Mouse (Mus musculus) thymus, postnatal 36 days (tissue): ENCODE data around the gene Alg9.

ENCODE experiments used
- DNase-seq, 2 experiments: peaks; one replicate each; pipeline ENCODE4 v3.0.0; 2022; ENCODE audit warnings: mixed read lengths in 2 of 2

Alg9 gene

DNA sequence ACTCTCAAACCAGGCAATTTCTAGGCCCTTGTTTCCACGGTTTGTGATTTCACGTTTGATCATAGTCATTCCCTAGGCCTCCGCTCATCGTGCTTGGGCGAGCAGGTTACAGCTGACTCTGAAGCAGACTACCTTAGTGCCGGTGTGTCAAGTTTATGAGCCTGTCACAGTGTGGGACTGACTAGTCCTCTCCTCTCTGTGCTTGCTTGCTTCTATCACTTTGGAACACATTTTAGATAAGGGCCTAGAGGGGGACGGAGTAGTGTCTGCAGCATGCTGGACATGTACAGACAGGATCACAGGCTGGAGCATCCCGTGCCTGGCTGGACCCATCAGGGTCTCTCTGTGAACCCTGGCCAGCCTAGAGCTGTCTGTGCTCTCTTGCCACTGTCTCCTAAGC lies 79.6 kb downstream of the Alg9 start:
- no peak for DNase-seq

DNA sequence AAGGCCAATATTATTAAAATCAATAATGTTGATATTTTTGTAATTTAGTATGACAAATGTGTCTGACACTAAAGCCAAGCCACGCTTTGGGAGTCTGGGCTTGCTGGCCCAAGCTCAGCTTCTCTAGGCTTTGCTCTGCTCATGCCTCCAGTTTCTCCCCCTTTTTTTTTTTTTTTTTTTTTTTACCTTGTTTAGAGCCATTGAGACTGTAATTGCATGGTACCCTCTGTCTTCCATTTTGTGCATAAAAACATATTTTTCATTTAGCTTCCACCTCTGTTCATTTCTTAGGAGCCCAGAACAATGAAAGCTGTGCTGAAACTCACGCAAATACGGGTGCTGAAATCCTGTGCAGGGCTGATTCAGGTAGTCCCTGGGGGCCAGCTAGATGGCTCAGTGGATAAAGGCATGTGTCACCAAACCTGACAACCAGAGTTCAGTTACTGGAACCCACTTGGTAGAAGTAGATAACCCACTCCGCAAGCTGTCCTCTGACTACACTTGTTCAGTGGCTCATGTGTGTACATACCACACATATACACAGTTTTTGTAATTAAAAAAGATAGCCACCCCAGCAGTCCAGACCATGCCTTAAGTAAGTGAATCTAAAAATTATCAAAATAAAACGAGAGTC lies 80.4 kb downstream of the Alg9 start:
- DNase-seq, result no peak

DNA sequence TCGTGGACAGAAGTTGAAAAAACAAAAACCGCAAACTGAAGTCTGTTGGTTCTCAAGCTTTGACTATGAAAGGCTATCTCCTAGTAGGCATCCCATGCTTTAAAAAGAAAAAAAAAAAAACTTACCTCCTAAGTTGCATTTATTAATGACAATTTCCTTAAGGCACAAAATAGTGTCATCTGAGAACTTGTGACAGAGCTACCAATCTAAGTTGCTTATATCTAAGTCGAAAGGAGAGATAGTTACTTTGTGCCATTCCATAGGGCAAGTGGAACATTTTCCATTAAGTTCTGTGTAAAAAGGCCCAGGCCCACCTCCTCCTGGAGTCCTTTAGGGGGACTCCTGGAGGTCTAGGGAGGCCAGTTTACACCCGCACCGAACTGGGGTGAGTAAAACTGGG lies 81.0 kb downstream of the Alg9 start:
- DNase-seq, result no peak

DNA sequence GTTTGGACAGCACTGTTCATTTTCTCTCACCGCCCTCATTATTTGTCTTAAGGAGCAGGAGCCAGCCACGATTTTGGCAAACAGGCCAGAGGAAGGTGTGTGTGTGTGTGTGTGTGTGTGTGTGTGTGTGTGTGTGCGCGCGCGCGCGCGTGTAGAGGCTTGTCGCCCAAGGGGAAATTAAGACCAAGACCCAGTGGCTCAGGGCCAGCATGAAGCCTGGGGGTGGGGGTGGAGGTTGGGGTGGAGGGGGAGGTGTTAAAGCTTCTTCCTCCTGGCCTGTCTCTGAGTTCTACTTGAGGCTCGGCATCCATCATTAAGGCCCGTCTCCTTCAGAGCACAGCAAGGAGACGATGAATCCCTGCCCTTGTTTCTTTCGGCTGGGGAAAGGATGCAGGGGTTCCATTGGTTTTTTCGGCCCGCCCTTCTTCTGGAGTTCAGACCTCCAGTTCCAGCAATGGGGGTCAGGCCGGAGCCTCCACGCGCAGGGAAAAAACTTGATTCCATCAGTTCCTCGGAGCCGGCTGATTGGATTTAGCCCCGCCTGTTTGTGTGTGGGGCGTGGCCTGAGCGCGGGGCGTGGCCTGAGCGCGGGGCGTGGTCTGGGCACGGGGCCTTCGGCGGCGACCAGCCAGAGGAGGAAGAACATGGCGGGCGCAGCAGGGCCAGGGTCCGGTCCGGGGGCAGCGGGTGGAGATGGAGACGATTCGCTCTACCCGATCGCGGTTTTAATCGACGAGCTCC lies 81.7 kb downstream of the Alg9 start:
- DNase-seq, result peak; percentile 90 to 96

DNA sequence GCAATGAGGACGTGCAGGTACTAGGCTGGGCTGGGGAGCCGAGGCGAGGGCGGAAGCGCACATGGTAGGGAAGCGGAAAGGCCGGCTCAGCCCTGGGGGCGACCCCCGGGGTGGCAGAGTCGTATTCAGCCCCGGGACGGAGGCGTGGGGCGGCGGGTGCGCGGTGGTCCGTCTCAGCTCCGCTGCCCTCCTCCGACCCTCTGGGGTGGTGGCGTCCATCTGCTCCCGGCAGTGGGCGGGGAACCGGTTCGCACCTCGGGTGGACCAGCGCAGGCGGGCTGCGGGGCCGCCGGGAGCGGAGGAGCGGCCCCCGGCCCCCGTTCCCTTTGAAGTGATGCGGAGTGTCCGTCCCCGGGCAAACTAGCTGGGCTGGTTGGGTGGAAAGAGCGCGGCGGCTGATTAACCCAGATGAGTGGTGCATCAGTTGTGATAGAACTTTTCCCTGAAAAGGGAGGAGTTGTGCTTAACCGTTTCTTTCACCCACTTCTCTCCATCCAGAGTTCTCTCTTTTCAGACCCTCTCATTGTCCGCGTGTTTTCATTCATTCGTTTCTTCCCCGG lies 82.3 kb downstream of the Alg9 start:
- no peak for DNase-seq

DNA sequence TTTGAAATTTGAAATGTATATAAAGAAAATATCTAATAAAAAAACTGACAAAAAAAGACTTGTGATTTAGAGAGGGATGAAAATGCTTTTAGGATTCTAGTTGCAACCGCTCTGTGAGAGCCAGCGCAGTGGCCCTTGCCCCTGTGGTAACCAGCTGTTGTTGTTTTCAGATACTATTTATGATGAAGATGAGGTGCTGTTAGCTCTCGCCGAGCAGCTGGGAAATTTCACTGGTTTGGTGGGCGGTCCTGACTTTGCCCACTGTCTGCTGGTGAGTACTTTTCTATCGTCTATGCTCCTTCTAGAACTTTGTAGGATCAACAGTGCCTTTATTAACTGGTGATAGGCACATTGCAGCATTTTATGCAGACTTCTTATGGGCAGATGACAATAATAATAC lies 83.9 kb downstream of the Alg9 start:
- no peak for DNase-seq

DNA sequence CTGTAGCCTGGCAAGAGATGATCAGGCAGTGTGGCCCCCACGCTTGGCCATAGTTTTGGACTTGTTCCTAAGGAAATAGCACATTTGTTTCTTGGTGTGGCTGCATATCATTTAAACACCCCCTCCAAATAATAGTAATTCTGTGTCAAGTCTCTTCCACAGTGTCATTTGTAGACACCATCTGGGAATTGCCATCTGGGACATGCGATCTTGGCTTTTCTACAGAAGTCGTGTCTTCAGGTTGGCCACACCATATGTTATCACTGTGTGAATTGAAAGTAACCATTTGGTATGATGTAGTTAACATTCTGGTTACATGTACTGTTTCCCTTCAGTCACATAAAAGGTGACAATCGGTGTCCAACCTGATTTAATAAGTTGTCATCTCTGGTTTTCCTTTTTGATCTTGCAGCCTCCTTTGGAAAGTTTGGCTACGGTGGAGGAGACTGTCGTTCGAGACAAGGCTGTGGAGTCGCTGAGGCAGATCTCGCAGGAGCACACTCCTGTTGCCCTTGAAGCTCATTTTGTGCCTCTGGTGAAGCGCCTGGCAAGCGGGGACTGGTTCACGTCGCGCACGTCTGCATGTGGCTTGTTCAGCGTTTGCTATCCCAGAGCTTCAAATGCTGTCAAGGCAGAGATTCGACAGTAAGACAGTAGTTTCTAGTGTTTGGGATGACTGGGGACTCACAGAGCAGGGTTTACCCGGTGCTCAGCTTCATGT lies 86.5 kb downstream of the Alg9 start:
- DNase-seq, result no peak

DNA sequence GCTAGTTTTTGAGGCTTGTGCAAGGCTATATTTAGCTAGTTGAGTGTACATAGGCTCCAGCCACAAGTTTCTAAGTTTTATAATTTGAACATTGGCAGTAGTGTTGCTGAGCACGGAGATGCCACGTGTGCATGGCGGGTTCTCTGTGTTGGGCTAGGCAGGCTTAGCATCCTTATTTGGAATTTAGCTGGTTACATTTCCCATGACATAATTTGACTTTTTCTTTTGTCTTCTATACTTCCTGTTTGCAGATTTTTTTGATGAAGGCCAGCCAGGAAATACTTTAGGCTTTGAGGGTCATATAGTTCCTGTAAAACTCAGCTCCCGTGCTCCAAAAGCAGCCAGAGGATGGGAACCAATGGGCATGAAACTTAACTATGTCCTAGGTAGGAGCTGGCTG lies 89.0 kb downstream of the Alg9 start:
- no peak for DNase-seq

DNA sequence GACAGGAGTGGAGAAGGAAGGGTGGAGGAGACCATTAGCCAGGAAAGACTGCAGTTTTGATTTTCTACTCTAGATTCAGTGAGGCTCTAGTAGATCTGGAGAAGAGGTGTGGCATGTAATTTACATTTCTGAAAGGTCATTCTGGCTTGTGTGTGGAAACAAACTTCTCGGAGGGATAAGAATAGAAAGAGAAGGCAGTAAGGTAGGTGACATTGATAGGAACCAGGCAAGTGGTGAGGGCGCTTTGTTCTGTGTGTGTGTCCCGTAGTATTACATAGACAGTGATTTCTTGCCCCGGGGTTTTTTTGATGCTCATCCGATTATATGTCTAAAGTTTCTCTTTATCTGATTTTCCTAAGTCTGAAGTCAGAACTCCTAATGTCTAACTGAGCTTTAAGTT lies 90.1 kb downstream of the Alg9 start:
- no peak for DNase-seq

DNA sequence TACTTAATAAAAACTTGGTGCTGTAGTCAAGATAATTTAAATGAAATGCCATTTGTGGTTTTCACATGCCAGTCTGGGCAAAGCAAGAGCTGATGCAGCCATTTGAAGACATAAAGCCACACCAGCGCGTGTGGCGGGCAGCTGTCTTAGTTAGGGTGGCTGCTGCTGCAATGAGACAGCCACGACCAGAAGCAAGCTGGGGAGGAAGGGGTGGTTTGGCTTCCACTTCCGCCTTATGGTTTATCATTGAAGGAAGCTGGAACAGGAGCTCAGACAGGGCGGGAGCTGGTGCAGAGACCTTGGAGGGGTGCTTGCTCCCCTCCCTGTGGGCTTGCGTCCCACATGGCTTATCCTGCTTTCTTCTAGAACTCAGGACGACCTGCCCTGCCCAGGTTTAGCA lies 91.0 kb downstream of the Alg9 start:
- peak; percentile 39 to 58 for DNase-seq

DNA sequence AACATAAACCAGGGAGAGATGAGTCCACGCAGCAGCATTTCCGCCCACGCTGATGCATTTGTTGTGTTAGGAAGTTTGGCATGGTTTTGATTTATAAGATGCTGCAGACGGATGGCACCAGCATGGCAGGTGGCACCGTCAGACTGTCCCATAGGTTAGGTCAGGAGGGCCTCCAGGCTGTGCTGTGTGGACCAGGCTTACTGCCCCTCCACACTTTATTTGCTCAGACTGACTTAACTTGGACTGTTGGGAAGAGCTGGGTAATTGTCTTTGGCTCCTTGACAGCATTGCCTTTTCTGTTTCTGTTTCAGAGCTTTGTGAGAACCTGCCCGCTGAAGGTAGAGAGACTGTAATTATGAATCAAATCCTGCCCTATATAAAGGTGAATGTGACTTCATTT lies 92.2 kb downstream of the Alg9 start:
- DNase-seq, result no peak

DNA sequence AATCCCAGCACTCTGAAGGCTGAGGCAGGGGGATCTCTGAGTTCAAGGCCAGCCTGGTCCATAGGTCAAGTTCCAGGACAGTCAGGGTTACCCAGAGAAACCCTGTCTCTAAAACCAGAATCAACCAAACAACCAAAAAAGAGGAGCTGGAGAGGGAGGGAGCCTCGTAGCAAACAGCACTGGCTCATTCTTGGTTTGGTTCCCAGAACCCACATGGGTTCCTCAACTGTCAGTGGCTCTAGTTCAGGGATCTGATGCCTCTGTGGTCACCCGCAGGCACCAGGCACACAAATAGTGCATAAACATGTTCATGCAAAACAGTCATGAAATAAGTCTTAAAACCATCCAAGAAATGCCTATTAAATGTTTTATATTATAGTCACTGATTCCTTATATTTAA lies 93.4 kb downstream of the Alg9 start:
- DNase-seq, result no peak

DNA sequence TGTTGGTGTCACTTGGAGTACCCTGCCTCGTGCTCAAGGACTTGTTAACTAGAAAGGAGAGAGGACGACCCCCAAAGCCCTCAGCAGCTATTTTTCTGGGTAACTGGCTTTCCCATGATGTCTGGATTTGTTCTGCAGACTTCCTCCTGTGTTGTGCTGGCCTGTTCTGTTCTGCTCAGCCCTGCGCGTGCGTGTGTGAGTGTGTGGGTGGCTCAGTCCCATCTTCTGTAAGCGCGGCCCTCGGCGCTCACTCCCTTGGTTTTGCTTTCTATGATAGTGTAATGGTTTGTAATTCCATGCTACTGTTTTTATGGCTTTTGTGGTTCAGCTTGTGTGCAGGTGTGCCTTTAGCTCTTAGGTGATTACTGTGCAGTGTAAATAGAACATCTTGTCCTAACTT lies 98.4 kb downstream of the Alg9 start:
- DNase-seq, result no peak

DNA sequence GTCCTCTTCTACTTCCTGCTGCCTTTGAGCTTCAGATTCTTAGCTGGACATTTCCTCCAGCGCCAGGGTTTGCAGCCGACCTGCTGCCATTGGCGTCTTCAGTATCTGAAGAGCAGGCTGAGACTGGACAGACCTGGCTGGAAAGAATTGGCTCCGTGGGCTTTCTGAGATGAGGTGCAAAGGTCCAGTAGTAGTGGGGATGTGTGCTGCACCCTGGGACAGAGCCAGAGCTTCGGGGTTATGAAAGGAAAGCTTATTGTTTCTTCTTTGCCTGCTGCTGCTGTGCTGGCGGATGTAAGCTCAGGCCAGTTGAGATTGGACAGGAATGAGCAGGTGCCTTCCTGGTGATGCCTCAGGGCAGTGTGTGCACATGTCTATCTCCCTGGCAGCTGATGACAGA lies 99.2 kb downstream of the Alg9 start:
- no peak for DNase-seq

DNA sequence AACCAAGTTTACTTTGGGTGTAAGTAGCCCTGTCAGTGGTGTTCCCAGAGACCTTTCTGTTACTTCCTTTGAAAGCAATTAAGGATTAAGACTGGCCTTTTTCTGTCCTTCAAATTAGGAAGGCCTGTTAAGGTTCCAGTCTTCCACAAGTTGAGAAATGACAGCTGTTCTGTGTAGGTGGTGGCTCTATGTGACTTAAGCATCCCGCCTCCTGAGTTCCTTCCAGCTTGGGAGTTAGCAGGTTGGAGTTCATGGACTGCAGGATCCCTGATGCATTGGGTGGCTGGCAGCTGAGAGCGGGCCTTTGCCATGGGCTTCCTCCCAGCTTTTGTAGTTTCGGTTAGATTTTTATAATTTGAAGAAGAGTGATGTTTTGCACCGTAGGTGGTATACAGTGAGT lies 100.7 kb downstream of the Alg9 start:
- no peak for DNase-seq

DNA sequence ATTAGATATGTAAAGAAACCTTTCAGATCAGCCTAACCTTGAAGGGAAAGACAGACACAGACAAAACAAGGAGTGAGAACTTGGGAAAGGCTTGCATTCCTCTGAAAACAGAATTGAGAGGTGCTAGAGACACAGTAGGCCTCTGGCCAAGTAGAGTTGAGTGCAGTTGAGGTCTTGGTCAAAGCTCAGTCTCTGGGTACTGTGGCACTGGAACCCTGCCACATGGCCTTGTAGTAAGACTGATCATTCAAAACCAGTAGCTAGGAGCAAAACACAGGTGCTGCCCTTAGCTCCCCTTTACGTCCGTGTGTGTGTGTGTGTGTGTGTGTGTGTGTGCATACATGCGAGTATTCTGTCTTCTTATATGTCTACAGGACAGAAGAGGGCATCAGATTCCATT lies 101.5 kb downstream of the Alg9 start:
- DNase-seq, result no peak

DNA sequence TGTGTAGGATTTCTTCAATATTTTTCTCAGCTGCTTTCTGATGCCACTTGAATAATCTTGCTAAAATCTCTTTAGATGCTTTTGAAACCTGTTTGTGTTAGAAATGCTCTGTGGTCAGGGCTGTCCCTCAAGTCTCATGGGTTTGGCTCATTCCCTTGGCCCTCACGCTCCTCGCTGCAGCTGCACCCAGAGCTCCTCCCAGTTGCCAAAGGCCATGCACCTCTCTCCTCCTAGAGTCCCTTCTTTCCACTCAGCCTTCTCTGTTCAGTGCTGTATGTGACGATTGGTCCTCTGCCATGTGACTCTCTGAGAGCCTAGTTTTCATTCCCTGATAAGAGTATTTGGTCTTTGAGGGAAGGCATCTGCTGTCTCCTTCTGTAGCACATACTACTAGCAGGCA lies 102.6 kb downstream of the Alg9 start:
- no peak for DNase-seq

DNA sequence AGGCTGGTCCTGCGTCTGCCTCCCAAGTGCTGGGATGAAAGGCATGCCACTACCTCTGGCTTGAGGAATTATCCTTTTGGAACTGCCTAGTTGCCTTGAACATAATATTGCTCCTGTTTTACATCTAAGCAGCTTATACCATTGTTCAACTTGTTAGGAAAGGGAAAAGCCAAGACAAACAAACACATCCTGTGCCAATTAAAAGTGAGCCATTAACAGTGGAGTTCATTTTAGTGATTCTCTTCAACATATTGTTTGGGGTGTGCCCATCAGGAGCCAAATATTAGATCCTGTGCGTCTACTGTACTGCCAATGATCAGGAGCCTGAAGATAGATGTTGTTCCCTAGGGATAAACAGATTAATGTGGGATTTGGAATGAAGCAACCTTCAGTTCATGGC lies 107.4 kb downstream of the Alg9 start:
- no peak for DNase-seq

DNA sequence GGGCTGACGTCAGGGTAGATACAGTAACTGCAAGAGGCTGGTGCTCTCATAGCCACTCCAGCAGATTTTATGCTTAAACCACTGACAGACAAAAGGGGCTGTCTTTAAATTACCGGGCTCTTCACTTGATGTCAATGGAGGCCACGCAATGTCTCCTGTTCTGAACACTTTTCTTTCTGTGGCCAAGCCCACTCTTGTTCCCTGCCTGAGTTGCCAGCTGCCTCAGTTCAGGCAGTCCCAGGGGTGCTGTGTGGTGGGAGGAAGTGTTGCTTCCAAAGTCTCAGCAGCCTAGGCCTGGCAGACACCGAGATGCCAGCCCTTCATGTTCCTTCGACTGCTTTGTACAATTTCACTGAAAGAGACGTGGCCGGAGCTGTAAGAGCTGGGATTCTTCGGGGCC lies 109.3 kb downstream of the Alg9 start:
- DNase-seq, result no peak

DNA sequence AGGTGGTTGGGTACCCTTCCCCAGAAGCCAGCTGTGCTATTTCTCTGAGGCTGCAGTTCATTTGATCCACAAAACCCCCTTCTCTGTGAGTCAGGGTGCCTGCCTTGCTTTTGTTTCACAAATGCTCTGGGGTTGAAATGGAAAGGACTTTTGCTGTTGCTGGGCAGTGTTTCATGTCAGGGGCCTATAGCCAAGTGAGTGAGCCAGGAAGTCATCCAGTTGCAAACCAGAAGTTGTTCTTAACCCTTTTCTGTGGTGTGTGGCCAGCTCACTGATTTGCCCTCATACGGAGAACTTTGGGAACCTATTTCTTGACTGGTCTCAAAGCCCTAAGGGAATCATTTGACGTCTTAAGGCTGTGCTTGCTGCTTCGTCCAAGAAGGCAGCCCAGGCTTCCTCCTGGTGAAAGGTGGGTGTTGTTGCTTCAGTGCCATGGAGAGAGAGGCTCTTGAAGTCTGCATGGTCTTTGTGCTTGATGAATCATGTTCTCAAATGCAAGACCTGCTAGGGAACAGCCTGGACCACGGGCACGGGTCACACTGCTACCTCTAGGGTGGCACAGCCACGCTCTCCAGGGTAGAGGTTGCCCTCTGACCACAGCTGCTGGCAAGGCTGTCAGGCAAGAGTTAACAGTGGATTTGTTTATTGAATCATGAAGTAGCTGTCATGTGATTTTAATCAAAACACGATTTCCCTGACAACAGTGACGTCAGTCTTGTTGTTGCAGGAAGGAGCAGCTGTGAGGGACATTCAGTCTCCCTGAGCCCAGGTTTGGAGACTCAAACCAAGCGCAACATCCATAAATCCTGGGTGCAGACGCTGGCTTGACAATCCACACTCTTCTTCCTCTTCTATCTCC lies 110.2 kb downstream of the Alg9 start:
- DNase-seq, result no peak

DNA sequence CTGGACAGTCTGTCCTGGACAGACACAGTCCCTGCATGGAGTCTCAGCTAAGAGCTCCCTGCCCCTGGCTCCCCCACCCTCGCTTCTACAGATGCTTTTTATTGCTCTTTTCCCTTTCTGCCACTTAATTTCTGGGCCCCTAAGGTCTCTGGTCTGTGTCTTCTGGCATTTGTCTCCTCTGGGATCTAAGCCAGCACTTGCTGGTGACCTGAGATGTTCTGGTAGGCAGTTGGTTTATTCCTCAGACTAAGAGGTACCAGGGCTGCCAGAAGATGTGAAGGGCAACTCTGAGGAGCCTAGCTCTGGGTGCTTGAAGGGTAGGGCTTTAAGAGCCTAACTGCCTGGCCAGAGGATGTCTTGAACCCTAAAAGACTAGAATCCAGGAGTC lies 110.8 kb downstream of the Alg9 start:
- DNase-seq, result no peak

DNA sequence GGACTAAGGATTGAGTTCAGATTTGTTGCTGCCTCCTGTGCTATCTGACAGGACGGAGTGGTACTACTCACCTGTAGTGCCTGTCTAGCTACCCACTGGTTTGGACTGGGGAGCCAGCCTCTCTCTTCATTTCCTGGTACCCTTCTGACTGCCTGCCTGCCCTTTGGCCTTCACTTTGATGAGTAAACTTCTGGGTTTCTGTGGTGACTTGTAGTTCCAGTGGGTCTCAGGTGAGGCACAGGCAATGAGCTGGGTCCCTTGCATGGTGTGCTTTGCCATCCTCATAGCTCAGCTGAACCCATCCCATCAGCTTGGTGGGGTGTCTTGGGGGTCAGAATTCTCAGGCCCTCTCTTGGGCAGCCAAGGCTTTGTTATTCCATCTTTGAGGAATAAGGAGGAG lies 112.1 kb downstream of the Alg9 start:
- DNase-seq, result no peak

DNA sequence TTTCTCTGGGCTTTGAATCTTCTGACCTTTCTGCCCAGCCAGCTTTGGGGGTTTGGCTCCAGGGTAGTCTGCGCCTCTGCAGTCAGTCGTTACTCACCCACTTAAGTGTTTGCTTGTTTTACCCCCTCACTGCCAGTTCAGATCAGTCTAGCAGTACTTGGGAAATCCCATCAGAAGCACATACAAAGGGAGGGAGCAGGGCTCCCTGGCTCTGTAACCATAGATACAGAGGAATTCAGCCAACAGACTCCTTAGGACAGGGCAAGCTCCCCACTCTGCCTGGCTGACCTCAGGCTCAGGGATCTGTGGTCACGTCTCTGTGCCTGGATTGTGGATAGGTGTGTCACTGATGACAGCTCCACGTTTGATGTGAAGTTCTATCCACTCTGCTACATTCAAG lies 112.5 kb downstream of the Alg9 start:
- DNase-seq, result no peak
